Mouse (Mus musculus): ENCODE results near the gene Nos1.

Gene Nos1

GRCm38 (mm10) chr5:117780681-117781080, at the start of gene Nos1:
TSS of gene Nos1 (plus strand) at chr5:117781032.
- DNase-seq = no peak

GRCm38 (mm10) chr5:117731311-117731710, 49.5 kb upstream of the Nos1 start:
- no peak for DNase-seq

GRCm38 (mm10) chr5:117744654-117745178, 36.1 kb upstream of the Nos1 start:
- DNase-seq = no peak

- no peak for DNase-seq
These were observed 31.5 kb upstream of the Nos1 start for GRCm38 (mm10) chr5:117749353-117749752.

GRCm38 (mm10) chr5:117757696-117758482, 22.9 kb upstream of the Nos1 start:
- peak; percentile 30 for DNase-seq

- DNase-seq = no peak
These were observed 19.5 kb upstream of the Nos1 start for GRCm38 (mm10) chr5:117761181-117761832.

GRCm38 (mm10) chr5:117764496-117764895, 16.3 kb upstream of the Nos1 start:
- no peak for DNase-seq

GRCm38 (mm10) chr5:117779175-117779574, 1.7 kb upstream of the Nos1 start:
- DNase-seq = peak; percentile 59

- no peak for DNase-seq
These were observed 346 bp downstream of the Nos1 start for GRCm38 (mm10) chr5:117781178-117781577.

GRCm38 (mm10) chr5:117790071-117790470, 9.2 kb downstream of the Nos1 start:
- no peak for DNase-seq

GRCm38 (mm10) chr5:117791875-117792274, 11.0 kb downstream of the Nos1 start:
- peak; percentile 10 for DNase-seq

GRCm38 (mm10) chr5:117800849-117801248, 20.0 kb downstream of the Nos1 start:
- DNase-seq = no peak

- no peak for DNase-seq
These were observed 21.3 kb downstream of the Nos1 start for GRCm38 (mm10) chr5:117802071-117802521.

GRCm38 (mm10) chr5:117803551-117803950, 22.7 kb downstream of the Nos1 start:
- DNase-seq = no peak

- no peak for DNase-seq
These were observed 30.1 kb downstream of the Nos1 start for GRCm38 (mm10) chr5:117810930-117811329.

- DNase-seq = no peak
These were observed 38.0 kb downstream of the Nos1 start for GRCm38 (mm10) chr5:117818800-117819199.

GRCm38 (mm10) chr5:117820445-117820844, 39.6 kb downstream of the Nos1 start:
- DNase-seq = no peak

- DNase-seq = no peak
These were observed 43.0 kb downstream of the Nos1 start for GRCm38 (mm10) chr5:117823811-117824210.

- no peak for DNase-seq
These were observed 43.7 kb downstream of the Nos1 start for GRCm38 (mm10) chr5:117824486-117824885.

- DNase-seq = no peak
These were observed 44.5 kb downstream of the Nos1 start for GRCm38 (mm10) chr5:117825336-117825735.

GRCm38 (mm10) chr5:117827366-117827765, 46.5 kb downstream of the Nos1 start:
- DNase-seq = no peak

GRCm38 (mm10) chr5:117836930-117837329, 56.1 kb downstream of the Nos1 start:
- peak; percentile 75 for DNase-seq

- peak; percentile 30 for DNase-seq
These were observed 56.9 kb downstream of the Nos1 start for GRCm38 (mm10) chr5:117837731-117838130.

GRCm38 (mm10) chr5:117839501-117839900, 58.7 kb downstream of the Nos1 start:
- no peak for DNase-seq
